Mouse (Mus musculus) small intestine, adult 2 months (tissue): ENCODE measurements around the gene Qpctl.

Experiments used
- CTCF ChIP-seq: fragments of 200-500 bp; IDR thresholded peaks from 2 replicates; pipeline ENCODE4 v1.5.1; 2012; ENCODE audit warnings: low read depth, mild to moderate bottlenecking, control low read depth, inconsistent platforms, low read length, moderate library complexity, mixed read lengths; ENCODE audit not compliant: insufficient replicate concordance, insufficient read length; ENCODE audit errors: extremely low read depth
- POLR2A ChIP-seq: fragments of 200-500 bp; IDR thresholded peaks from 2 replicates; pipeline ENCODE4 v1.6.1; 2012; ENCODE audit warnings: low read depth, mild to moderate bottlenecking, control low read depth, inconsistent platforms, low read length, moderate library complexity

GRCm38 (mm10) chr7:19093174-19093521 is 55.9 kb downstream of the Qpctl start:
- TF ChIP-seq CTCF (peak; percentile 69), POLR2A (no peak)
